22 mouse cellular contexts compared by ENCODE assay signal in genomic region chr11:109414802-109415201, GRCm38 (mm10). TPM values are rescaled to one million over a fixed set of nuclear protein-coding genes. Genes with fewer than 3 reads are reported as not detected.
"Had no signal": no experiment of that assay in that cellular context is flagged by ENCODE, and none has a peak within 500 bp of the region (broad histone marks: within the 10 kb centered on the region; RNA-seq: fewer than 3 reads in every experiment).

No protein-coding gene starts in this region.

- H3K27ac ChIP-seq: liver, embryonic 15.5 days; lung, embryonic 15.5 days; midbrain, embryonic 13.5 days; midbrain, embryonic 15.5 days; neural tube, embryonic 12.5 days; stomach, embryonic 15.5 days; stomach, postnatal 0 days had no signal

- DNase-seq: liver, postnatal 0 days; lung, adult 2 months; lung, postnatal 14 days; lung, postnatal 36 days; right cerebral cortex, postnatal 14 days; thymus, adult 2 months; thymus, postnatal 25 days; thymus, postnatal 4 days had no signal

- H3K4me1 ChIP-seq: liver, embryonic 15.5 days; midbrain, embryonic 13.5 days; midbrain, embryonic 15.5 days; neural tube, embryonic 12.5 days; stomach, embryonic 15.5 days had no signal

- ATAC-seq: liver, postnatal 0 days; lung, postnatal 0 days; midbrain, embryonic 13.5 days; midbrain, embryonic 15.5 days had no signal

- H3K9me3 ChIP-seq: liver, embryonic 15.5 days; lung, embryonic 15.5 days; midbrain, embryonic 13.5 days; midbrain, embryonic 15.5 days; neural tube, embryonic 12.5 days; stomach, embryonic 15.5 days had no signal

- H3K4me3 ChIP-seq: liver, embryonic 15.5 days; lung, embryonic 15.5 days; midbrain, embryonic 13.5 days; midbrain, embryonic 15.5 days; neural tube, embryonic 12.5 days; stomach, embryonic 15.5 days had no signal

- H3K36me3 ChIP-seq: liver, embryonic 15.5 days; lung, embryonic 15.5 days; midbrain, embryonic 13.5 days; midbrain, embryonic 15.5 days; neural tube, embryonic 12.5 days; stomach, embryonic 15.5 days had no signal

- H3K27me3 ChIP-seq: liver, embryonic 15.5 days; lung, embryonic 15.5 days; midbrain, embryonic 13.5 days; midbrain, embryonic 15.5 days; neural tube, embryonic 12.5 days; stomach, embryonic 15.5 days had no signal

RNA-seq across cellular contexts. Expression of gene 9930022D16Rik, which starts 1.1 kb away (rescaled TPM):
- total RNA-seq: midbrain, postnatal 0 days had no signal
- polyA plus RNA-seq: liver, embryonic 15.5 days; liver, postnatal 0 days; lung, adult 2 months; lung, embryonic 15.5 days; midbrain, embryonic 11.5 days; midbrain, embryonic 13.5 days; midbrain, embryonic 15.5 days; midbrain, postnatal 0 days; neural tube, embryonic 12.5 days; neural tube, embryonic 14.5 days; spleen, adult 2 months; stomach, embryonic 15.5 days; stomach, postnatal 0 days; testis, adult 2 months; thymus, adult 2 months; urinary bladder, adult 2 months had no signal
